Mouse (Mus musculus): ENCODE results near the gene Hmg20b.

Hmg20b gene

GRCm38 (mm10) chr10:81328386-81328785, 21.9 kb downstream of the Hmg20b start, which contains the start of gene Tbxa2r:
Tbxa2r (plus strand) TSS chr10:81328731.
- in situ Hi-C loops (cut with MboI, MseI), result no loop called here

- in situ Hi-C loops (cut with MboI, MseI), result no loop called here
Measured at GRCm38 (mm10) chr10:81327959-81328358, 22.3 kb downstream of the Hmg20b start.

- in situ Hi-C loops (cut with MboI, MseI), result no loop called here
Measured at GRCm38 (mm10) chr10:81326858-81327257, 23.4 kb downstream of the Hmg20b start.

- in situ Hi-C loops (cut with MboI, MseI), result no loop called here
Measured at GRCm38 (mm10) chr10:81325781-81326180, 24.5 kb downstream of the Hmg20b start.

GRCm38 (mm10) chr10:81325176-81325575, 25.1 kb downstream of the Hmg20b start:
- in situ Hi-C loops (cut with MboI, MseI), result no loop called here

GRCm38 (mm10) chr10:81323791-81324530, 26.3 kb downstream of the Hmg20b start:
- in situ Hi-C loops (cut with MboI, MseI), result loop anchor here in 1 of 2 experiments (5.0 kb wide), 1 partner anchor 37 kb away; no protein-coding TSS in a partner anchor

GRCm38 (mm10) chr10:81323141-81323775, 27.0 kb downstream of the Hmg20b start:
- in situ Hi-C loops (cut with MboI, MseI), result loop anchor here in 1 of 2 experiments (5.0 kb wide), 1 partner anchor 36 kb away; no protein-coding TSS in a partner anchor

GRCm38 (mm10) chr10:81322444-81322843, 27.8 kb downstream of the Hmg20b start:
- in situ Hi-C loops (cut with MboI, MseI), result loop anchor here in 1 of 2 experiments (5.0 kb wide), 1 partner anchor 35 kb away; no protein-coding TSS in a partner anchor

GRCm38 (mm10) chr10:81321436-81321835, 28.8 kb downstream of the Hmg20b start:
- in situ Hi-C loops (cut with MboI, MseI), result loop anchor here in 1 of 2 experiments (5.0 kb wide), 1 partner anchor 34 kb away; no protein-coding TSS in a partner anchor

- in situ Hi-C loops (cut with MboI, MseI), result loop anchor here in 1 of 2 experiments (5.0 kb wide), 1 partner anchor 33 kb away; no protein-coding TSS in a partner anchor
Measured at GRCm38 (mm10) chr10:81320550-81321347, 29.5 kb downstream of the Hmg20b start, which contains the start of gene Cactin. Cactin (plus strand) TSS chr10:81321103.

- in situ Hi-C loops (cut with MboI, MseI), result loop anchor here in 1 of 2 experiments (5.0 kb wide), 1 partner anchor 33 kb away; no protein-coding TSS in a partner anchor
Measured at GRCm38 (mm10) chr10:81319741-81320549, 30.3 kb downstream of the Hmg20b start.

- in situ Hi-C loops (cut with MboI, MseI), result no loop called here
Measured at GRCm38 (mm10) chr10:81319330-81319699, 31.0 kb downstream of the Hmg20b start.

- in situ Hi-C loops (cut with MboI, MseI), result no loop called here
Measured at GRCm38 (mm10) chr10:81318589-81319329, 31.5 kb downstream of the Hmg20b start.

GRCm38 (mm10) chr10:81317273-81317672, 33.0 kb downstream of the Hmg20b start:
- in situ Hi-C loops (cut with MboI, MseI), result no loop called here

- in situ Hi-C loops (cut with MboI, MseI), result no loop called here
Measured at GRCm38 (mm10) chr10:81316338-81317060, 33.8 kb downstream of the Hmg20b start.

GRCm38 (mm10) chr10:81315587-81315986, 34.7 kb downstream of the Hmg20b start:
- in situ Hi-C loops (cut with MboI, MseI), result no loop called here

- in situ Hi-C loops (cut with MboI, MseI), result no loop called here
Measured at GRCm38 (mm10) chr10:81314201-81314600, 36.1 kb downstream of the Hmg20b start.

GRCm38 (mm10) chr10:81313581-81313980, 36.7 kb downstream of the Hmg20b start:
- in situ Hi-C loops (cut with MboI, MseI), result no loop called here

- in situ Hi-C loops (cut with MboI, MseI), result no loop called here
Measured at GRCm38 (mm10) chr10:81309571-81309970, 40.7 kb downstream of the Hmg20b start.
